Mouse (Mus musculus): Measurements from ENCODE around the gene Gcgr. TPM values are rescaled to one million over a fixed set of nuclear protein-coding genes. Genes with fewer than 3 reads are reported as not detected.
"Not testable (repeated sequence)": the region's sequence is repeated elsewhere in the genome, so short reads cannot be mapped to it uniquely, and the experiment has no call there.

Gene Gcgr
- total RNA-seq, 2 experiments from 2014 or later: 0.96 to 3.0 TPM

DNA sequence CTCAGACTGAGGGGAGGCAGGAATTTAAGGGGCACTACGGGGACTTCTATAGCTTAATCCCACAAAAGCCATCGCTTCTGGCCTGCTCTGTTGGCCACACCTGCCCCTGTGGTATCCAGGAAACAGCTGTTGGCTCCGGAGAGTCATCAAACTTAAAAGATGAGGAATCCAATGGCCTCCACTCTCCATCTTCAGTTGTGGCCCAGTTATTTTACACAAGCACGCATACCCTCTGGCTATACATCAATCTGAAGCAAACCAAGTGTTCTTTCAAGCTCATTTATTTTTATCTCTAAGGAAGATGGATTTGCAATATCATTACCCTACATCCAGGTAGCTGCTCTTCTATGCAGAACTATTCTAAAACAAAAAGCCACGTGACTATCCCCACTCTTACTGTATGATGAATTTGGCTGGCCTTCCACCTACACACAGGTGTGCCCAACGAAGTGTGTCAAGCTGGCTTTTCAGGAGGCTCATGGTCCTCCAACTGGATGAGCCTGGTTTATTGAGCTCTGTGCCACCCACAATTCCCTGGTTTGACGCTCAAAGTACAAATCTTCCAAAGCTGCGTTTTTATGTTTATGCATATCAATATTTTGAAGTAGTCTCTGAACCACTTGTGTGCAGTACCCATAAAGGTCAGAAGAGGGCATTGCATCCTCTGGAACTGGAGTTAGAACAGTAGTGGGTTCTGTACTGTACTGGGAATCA is 51.9 kb downstream of the Gcgr start:
- DNase-seq (ENCODE audit: low spot score in 2 of 2): no peak

DNA sequence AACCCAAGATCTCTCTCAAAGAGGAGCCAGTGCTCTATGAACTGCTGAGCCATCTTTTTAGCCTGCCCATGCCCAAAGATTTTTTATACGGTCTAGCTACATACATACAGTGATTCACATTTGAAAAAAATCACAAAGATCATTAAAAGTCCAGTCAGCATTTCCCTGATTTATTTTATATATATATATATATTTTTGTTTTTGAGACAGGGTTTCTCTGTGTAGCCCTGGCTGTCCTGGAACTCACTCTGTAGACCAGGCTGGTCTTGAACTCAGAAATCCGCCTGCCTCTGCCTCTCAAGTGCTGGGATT is 52.4 kb downstream of the Gcgr start:
- not testable (repeated sequence) for DNase-seq (ENCODE audit: low spot score in 2 of 2)

DNA sequence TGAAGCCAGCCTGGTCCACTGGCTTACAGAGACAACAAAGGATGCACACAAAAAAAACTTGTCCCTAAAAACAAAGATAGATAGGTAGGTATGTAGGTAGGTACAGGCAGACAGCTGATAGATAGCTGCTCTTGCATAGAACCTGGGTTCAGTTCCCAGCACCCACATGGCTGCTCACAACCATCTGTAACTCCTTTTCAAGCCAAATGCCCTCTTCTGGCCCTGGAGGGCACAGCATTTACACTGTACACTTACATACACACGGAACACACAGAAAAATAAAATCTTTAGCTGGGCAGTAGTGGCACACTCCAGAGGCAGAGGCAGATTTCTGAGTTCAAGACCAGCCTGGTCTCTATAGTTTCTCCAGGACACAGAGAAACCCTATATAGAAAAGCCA is 53.4 kb downstream of the Gcgr start:
- no peak for DNase-seq (ENCODE audit: low spot score in 2 of 2)

DNA sequence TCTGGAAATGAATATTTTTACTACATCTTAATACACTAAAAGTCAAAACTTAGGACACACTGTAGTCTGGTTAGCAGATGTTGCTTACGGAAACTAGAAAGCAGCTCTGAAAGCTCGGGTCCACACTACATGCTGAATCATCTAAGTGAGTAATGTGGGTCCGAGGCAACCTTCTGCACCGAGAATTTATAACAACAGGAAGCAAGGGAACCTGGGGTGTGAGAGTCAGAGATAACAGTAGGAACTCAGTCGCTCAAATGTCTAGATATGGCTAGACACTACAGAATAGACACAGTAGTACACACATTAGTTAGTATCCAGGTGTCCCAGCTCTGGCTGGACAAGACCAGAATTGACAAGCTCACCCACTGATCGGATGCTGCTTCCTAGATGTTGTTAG is 58.0 kb downstream of the Gcgr start:
- DNase-seq (ENCODE audit: low spot score in 2 of 2): no peak

Other genes starting within 250 kb of the Gcgr start
- 1,000 to 10,000 TPM in 1 of 2 experiments, 100 to 1,000 TPM in 1; 972 to 2,157 TPM for gene Actg1, start 182.2 kb upstream of the Gcgr start, total RNA-seq (2021)
- gene Fscn2, start 169.2 kb upstream of the Gcgr start, total RNA-seq (2021): under 1 TPM in 1 of 2 experiments, not detected in 1; 0.33 TPM
- gene Faap100, start 151.9 kb upstream of the Gcgr start, total RNA-seq (2021): 10 to 100 TPM; 15.1 to 19.7 TPM
- gene Nploc4, start 93.0 kb upstream of the Gcgr start, total RNA-seq (2021): 10 to 100 TPM; 85.2 to 95.8 TPM
- gene Tspan10, start 88.1 kb upstream of the Gcgr start, total RNA-seq (2021): 1 to 10 TPM in 1 of 2 experiments, not detected in 1; 4.5 TPM
- gene Pde6g, start 77.2 kb upstream of the Gcgr start, total RNA-seq (2021): under 1 TPM in 1 of 2 experiments, not detected in 1; 0.27 TPM
- 10 to 100 TPM; 19.8 to 30.4 TPM for gene Oxld1, start 72.6 kb upstream of the Gcgr start, total RNA-seq (2021)
- gene Ccdc137, start 72.6 kb upstream of the Gcgr start, total RNA-seq (2021): 10 to 100 TPM; 36.0 to 37.3 TPM
- 10 to 100 TPM; 21.5 to 22.3 TPM for gene Arl16, start 63.1 kb upstream of the Gcgr start, total RNA-seq (2021)
- 100 to 1,000 TPM; 104 to 140 TPM for gene Mrpl12, start 46.1 kb upstream of the Gcgr start, total RNA-seq (2021)
- gene Slc25a10, start 38.9 kb upstream of the Gcgr start, total RNA-seq (2021): 100 to 1,000 TPM in 1 of 2 experiments, 10 to 100 TPM in 1; 97.2 to 106 TPM
- 10 to 100 TPM; 46.6 to 57.8 TPM for gene Mcrip1, start 19.0 kb downstream of the Gcgr start, total RNA-seq (2021)
- 1 to 10 TPM in 1 of 2 experiments, under 1 TPM in 1; 0.42 to 1.1 TPM for gene Ppp1r27, start 20.4 kb downstream of the Gcgr start, total RNA-seq (2021)
- 100 to 1,000 TPM; 440 to 468 TPM for gene P4hb, start 42.6 kb downstream of the Gcgr start, total RNA-seq (2021)
- gene Arhgdia, start 50.9 kb downstream of the Gcgr start, total RNA-seq (2021): 100 to 1,000 TPM; 326 to 340 TPM
- 10 to 100 TPM; 80.7 to 92.4 TPM for gene Alyref, start 67.7 kb downstream of the Gcgr start, total RNA-seq (2021)
- 10 to 100 TPM; 75.5 to 95.4 TPM for gene Anapc11, start 67.7 kb downstream of the Gcgr start, total RNA-seq (2021)
- 1 to 10 TPM in 1 of 2 experiments, not detected in 1; 1.2 TPM for gene Npb, start 77.8 kb downstream of the Gcgr start, total RNA-seq (2021)
- 100 to 1,000 TPM; 300 to 301 TPM for gene Pcyt2, start 87.2 kb downstream of the Gcgr start, total RNA-seq (2021)
- gene Sirt7, start 94.5 kb downstream of the Gcgr start, total RNA-seq (2021): 10 to 100 TPM; 34.3 to 70.6 TPM
- gene Mafg, start 102.9 kb downstream of the Gcgr start, total RNA-seq (2021): 10 to 100 TPM; 56.3 to 69.3 TPM
- gene Pycr1, start 113.1 kb downstream of the Gcgr start, total RNA-seq (2021): 1 to 10 TPM; 1.4 to 2.1 TPM
- gene Myadml2, start 117.5 kb downstream of the Gcgr start, total RNA-seq (2021): under 1 TPM in 1 of 2 experiments, not detected in 1; 0.99 TPM
- 1 to 10 TPM; 2.8 to 6.6 TPM for gene Notum, start 130.5 kb downstream of the Gcgr start, total RNA-seq (2021)
- 10 to 100 TPM; 62.6 to 77.7 TPM for gene Aspscr1, start 142.3 kb downstream of the Gcgr start, total RNA-seq (2021)
- 10 to 100 TPM; 46.3 to 52.8 TPM for gene Cenpx, start 183.0 kb downstream of the Gcgr start, total RNA-seq (2021)
- gene Lrrc45, start 183.2 kb downstream of the Gcgr start, total RNA-seq (2021): 10 to 100 TPM; 24.6 to 30.3 TPM
- gene Rac3, start 190.8 kb downstream of the Gcgr start, total RNA-seq (2021): 10 to 100 TPM in 1 of 2 experiments, 1 to 10 TPM in 1; 6.6 to 15.5 TPM
- 100 to 1,000 TPM in 1 of 2 experiments, 10 to 100 TPM in 1; 27.6 to 104 TPM for gene Dcxr, start 196.6 kb downstream of the Gcgr start, total RNA-seq (2021)
- gene Cbr2, start 201.4 kb downstream of the Gcgr start, total RNA-seq (2021): 10 to 100 TPM in 1 of 2 experiments, 1 to 10 TPM in 1; 6.4 to 14.9 TPM
- gene Hmga1b, start 232.1 kb downstream of the Gcgr start, total RNA-seq (2021): 10 to 100 TPM; 10.1 to 14.6 TPM

Data from adrenal gland, adult 18-20 months (tissue).